ENCODE assay signal across 24 mouse cellular contexts in genomic region chr1:84086486-84086885, GRCm38 (mm10).
DNase-seq lines count a peak whose midpoint lies in the region; ATAC-seq lines count a peak whose summit lies in the region.
"Had no signal": no experiment of that assay in that cellular context is flagged by ENCODE, and none has a peak within 500 bp of the region (broad histone marks: within the 10 kb centered on the region; RNA-seq: fewer than 3 reads in every experiment).

No protein-coding gene starts in this region.

- no peaks in the 10 kb centered on the region for H3K27me3 ChIP-seq in forebrain, embryonic 11.5 days (ENCODE audit: control insufficient read depth, insufficient read depth, low read length)
- H3K27me3 ChIP-seq in forebrain, embryonic 10.5 days (ENCODE audit: poor library complexity, severe bottlenecking), result no peaks in the 10 kb centered on the region
- H3K27me3 ChIP-seq in forebrain, embryonic 12.5 days, result no peaks in the 10 kb centered on the region
- no peaks in the 10 kb centered on the region for H3K27me3 ChIP-seq in forebrain, embryonic 15.5 days
- no peaks in the 10 kb centered on the region for H3K27me3 ChIP-seq in hindbrain, embryonic 12.5 days
- H3K27me3 ChIP-seq: embryonic facial prominence, embryonic 12.5 days; embryonic facial prominence, embryonic 15.5 days; heart, embryonic 13.5 days; hindbrain, embryonic 15.5 days had no signal

- no peak overlapping the region for H3K9ac ChIP-seq in forebrain, embryonic 11.5 days (ENCODE audit: low read length)
- no peak overlapping the region for H3K9ac ChIP-seq in forebrain, embryonic 12.5 days
- no peak overlapping the region for H3K9ac ChIP-seq in forebrain, embryonic 15.5 days (replicated peaks)
- H3K9ac ChIP-seq in hindbrain, embryonic 12.5 days, result no peak overlapping the region
- H3K9ac ChIP-seq: embryonic facial prominence, embryonic 12.5 days; embryonic facial prominence, embryonic 15.5 days; heart, embryonic 13.5 days; hindbrain, embryonic 15.5 days had no signal

- no peak overlapping the region for H3K4me2 ChIP-seq in forebrain, embryonic 11.5 days (ENCODE audit: low read depth, low read length, severe bottlenecking)
- no peak overlapping the region for H3K4me2 ChIP-seq in forebrain, embryonic 12.5 days
- no peak overlapping the region for H3K4me2 ChIP-seq in forebrain, embryonic 15.5 days (replicated peaks)
- no peak overlapping the region for H3K4me2 ChIP-seq in hindbrain, embryonic 12.5 days (replicated peaks)
- H3K4me2 ChIP-seq: embryonic facial prominence, embryonic 12.5 days; embryonic facial prominence, embryonic 15.5 days; heart, embryonic 13.5 days; hindbrain, embryonic 15.5 days had no signal

- H3K4me1 ChIP-seq in forebrain, embryonic 11.5 days (replicated peaks; ENCODE audit: control insufficient read depth, insufficient read depth, low read length), result no peaks in the 10 kb centered on the region
- H3K4me1 ChIP-seq in forebrain, embryonic 10.5 days, result no peaks in the 10 kb centered on the region
- H3K4me1 ChIP-seq in forebrain, embryonic 12.5 days, result peaks cover 9% of the 10 kb centered on the region
- H3K4me1 ChIP-seq in forebrain, embryonic 15.5 days, result peaks cover 25% of the 10 kb centered on the region
- no peaks in the 10 kb centered on the region for H3K4me1 ChIP-seq in hindbrain, embryonic 12.5 days
- H3K4me1 ChIP-seq: embryonic facial prominence, embryonic 12.5 days; embryonic facial prominence, embryonic 15.5 days; heart, embryonic 10.5 days; heart, embryonic 13.5 days; hindbrain, embryonic 15.5 days had no signal

- H3K9me3 ChIP-seq in forebrain, embryonic 11.5 days (ENCODE audit: control insufficient read depth, low read length), result no peaks in the 10 kb centered on the region
- no peaks in the 10 kb centered on the region for H3K9me3 ChIP-seq in forebrain, embryonic 10.5 days
- peaks cover 2% of the 10 kb centered on the region; the same call in 1 of the 2 replicates for H3K9me3 ChIP-seq in forebrain, embryonic 12.5 days
- H3K9me3 ChIP-seq in forebrain, embryonic 15.5 days, result no peaks in the 10 kb centered on the region
- no peaks in the 10 kb centered on the region for H3K9me3 ChIP-seq in hindbrain, embryonic 12.5 days (replicated peaks)
- H3K9me3 ChIP-seq: embryonic facial prominence, embryonic 12.5 days; embryonic facial prominence, embryonic 15.5 days; heart, embryonic 10.5 days; hindbrain, embryonic 15.5 days had no signal

- H3K27ac ChIP-seq in forebrain, embryonic 11.5 days (ENCODE audit: low read depth, low read length), result no peak overlapping the region
- H3K27ac ChIP-seq in forebrain, embryonic 10.5 days, result no peak overlapping the region
- no peak overlapping the region for H3K27ac ChIP-seq in forebrain, embryonic 12.5 days
- peak overlapping the region; percentile 71 for H3K27ac ChIP-seq in forebrain, embryonic 15.5 days (replicated peaks)
- H3K27ac ChIP-seq in hindbrain, embryonic 12.5 days, result no peak overlapping the region
- H3K27ac ChIP-seq: embryonic facial prominence, embryonic 12.5 days; embryonic facial prominence, embryonic 15.5 days; heart, adult 2 months; heart, embryonic 10.5 days; heart, embryonic 13.5 days; hindbrain, embryonic 15.5 days had no signal

- no peak for DNase-seq in forebrain, embryonic 11.5 days (ENCODE audit: low spot score)
- no peak for DNase-seq in forebrain, embryonic 10.5 days (ENCODE audit: extremely low spot score, low spot score)
- no peak for DNase-seq in kidney, postnatal 10 days
- DNase-seq in embryo, embryonic 9.5 days (ENCODE audit: extremely low spot score), result no peak
- DNase-seq: adrenal gland, adult 8-10 months; adrenal gland, postnatal 25 days; cerebellum, adult 11-12 months; cerebellum, adult 9-10 months; cerebellum, postnatal 14 days; gastrocnemius, postnatal 10 days; gastrocnemius, postnatal 36 days; heart, adult 2 months; heart, postnatal 14 days; heart, postnatal 4 days had no signal

- H3K4me3 ChIP-seq in forebrain, embryonic 11.5 days (ENCODE audit: low read depth, low read length), result no peak overlapping the region
- H3K4me3 ChIP-seq in forebrain, embryonic 10.5 days, result no peak overlapping the region
- no peak overlapping the region for H3K4me3 ChIP-seq in forebrain, embryonic 12.5 days (replicated peaks)
- no peak overlapping the region for H3K4me3 ChIP-seq in forebrain, embryonic 15.5 days
- no peak overlapping the region for H3K4me3 ChIP-seq in hindbrain, embryonic 12.5 days
- H3K4me3 ChIP-seq: embryonic facial prominence, embryonic 12.5 days; embryonic facial prominence, embryonic 15.5 days; heart, adult 2 months; heart, embryonic 10.5 days; heart, embryonic 13.5 days; hindbrain, embryonic 15.5 days had no signal

- no peaks in the 10 kb centered on the region for H3K36me3 ChIP-seq in forebrain, embryonic 11.5 days (ENCODE audit: control insufficient read depth, insufficient read depth, low read length)
- H3K36me3 ChIP-seq in forebrain, embryonic 10.5 days (replicated peaks), result no peaks in the 10 kb centered on the region
- H3K36me3 ChIP-seq in forebrain, embryonic 12.5 days (replicated peaks), result no peaks in the 10 kb centered on the region
- no peaks in the 10 kb centered on the region for H3K36me3 ChIP-seq in forebrain, embryonic 15.5 days
- no peaks in the 10 kb centered on the region for H3K36me3 ChIP-seq in hindbrain, embryonic 12.5 days
- H3K36me3 ChIP-seq: embryonic facial prominence, embryonic 12.5 days; embryonic facial prominence, embryonic 15.5 days; heart, embryonic 10.5 days; heart, embryonic 13.5 days; hindbrain, embryonic 15.5 days had no signal

- ATAC-seq in forebrain, embryonic 11.5 days (replicated peaks; ENCODE audit: low FRiP score), result 0 out of 2 replicates have a peak, but pooled peaks have one; percentile 27
- peak; percentile 70; the same call in 1 of the 2 replicates for ATAC-seq in forebrain, embryonic 12.5 days (ENCODE audit: low FRiP score)
- peak; percentile 80 for ATAC-seq in forebrain, embryonic 15.5 days (replicated peaks)
- no peak for ATAC-seq in hindbrain, embryonic 12.5 days (ENCODE audit: low FRiP score)
- ATAC-seq: activated CD4-positive, CD25-positive, alpha-beta regulatory T cell, adult 4 months; intestine, postnatal 0 days had no signal

- WGBS in forebrain, embryonic 11.5 days, result 53% methylated on average over 1 of the region's 1 CpGs
- WGBS in forebrain, embryonic 10.5 days, result 78% methylated on average over 1 of the region's 1 CpGs
- 33% methylated on average over 1 of the region's 1 CpGs for WGBS in forebrain, embryonic 12.5 days
- 16% methylated on average over 1 of the region's 1 CpGs for WGBS in forebrain, embryonic 15.5 days
- 63% methylated on average over 1 of the region's 1 CpGs for WGBS in hindbrain, embryonic 12.5 days
